Mouse (Mus musculus) heart, postnatal 4 days (tissue): ENCODE data around the gene Fam71a. TPM values are rescaled to one million over a fixed set of nuclear protein-coding genes. Genes with fewer than 3 reads are reported as not detected.

Experiments
- DNase-seq: peaks from one replicate; pipeline ENCODE4 v3.0.0; 2021
- total RNA-seq, 2 experiments: library from RNA; stranded (reverse); gene quantifications; 2 replicates each; pipeline ENCODE4 v1.2.3; 2021

Gene Fam71a
- total RNA-seq, result not detected

DNA sequence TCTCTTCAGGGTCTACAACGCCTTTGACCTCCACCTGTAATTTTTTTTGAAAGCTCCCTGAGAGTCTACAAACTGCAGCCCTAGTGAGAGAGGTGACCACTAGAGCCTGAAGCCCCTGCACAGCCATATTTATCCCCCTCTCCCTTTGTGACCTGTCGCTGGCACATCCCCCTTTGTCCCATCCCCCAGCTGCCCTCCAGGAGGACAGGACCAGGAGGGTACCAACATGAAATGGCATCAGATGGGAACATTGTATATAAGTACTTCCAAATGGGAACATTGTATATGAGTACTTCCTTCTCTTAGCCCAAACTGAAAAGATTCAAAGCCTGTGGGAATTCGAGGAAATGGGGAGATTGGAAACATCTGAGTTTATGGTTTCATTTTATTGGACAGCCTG is at the start of gene Fam71a:
Fam71a (minus strand) TSS at position 101 of the 400 bp plus-strand sequence.
- no peak for DNase-seq

DNA sequence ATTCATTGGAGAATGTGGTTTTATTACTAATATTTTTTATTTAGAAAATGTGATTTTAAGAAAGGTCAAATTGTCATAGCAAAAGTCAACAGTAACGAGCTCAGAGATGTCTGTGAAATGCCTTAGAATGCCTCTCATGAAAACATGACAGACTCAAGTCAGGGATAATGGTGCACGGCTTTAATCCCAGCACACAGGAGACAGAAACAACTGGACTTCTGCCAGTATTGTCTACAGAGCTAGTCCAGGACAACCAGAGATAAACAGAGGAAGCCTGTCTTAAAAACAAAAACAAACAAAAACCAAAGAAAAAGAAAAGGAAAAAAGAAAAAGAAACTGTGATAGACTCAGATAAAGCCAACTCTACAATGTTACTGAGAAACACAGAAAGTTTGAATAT is 46.5 kb upstream of the Fam71a start:
- DNase-seq, result no peak

DNA sequence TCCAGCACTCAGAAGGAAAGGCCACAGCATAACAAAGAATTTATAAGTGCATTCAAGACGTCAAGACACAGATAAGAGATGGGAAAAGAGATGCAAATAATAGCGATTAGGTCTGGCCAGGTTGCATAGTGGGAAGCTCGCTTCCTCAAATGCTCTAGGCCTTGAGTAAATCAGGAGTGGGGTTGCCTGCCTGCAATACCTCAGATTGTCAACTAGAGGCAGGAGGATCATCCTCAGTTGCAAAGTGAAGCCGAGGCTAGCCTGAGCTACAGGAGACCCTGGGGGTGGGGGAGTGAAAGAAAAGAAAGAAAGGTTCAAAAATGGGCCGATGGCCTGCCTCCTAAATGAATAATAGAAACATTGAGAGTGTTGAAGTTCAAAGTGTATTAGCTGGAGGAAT is 41.2 kb upstream of the Fam71a start:
- DNase-seq, result no peak

DNA sequence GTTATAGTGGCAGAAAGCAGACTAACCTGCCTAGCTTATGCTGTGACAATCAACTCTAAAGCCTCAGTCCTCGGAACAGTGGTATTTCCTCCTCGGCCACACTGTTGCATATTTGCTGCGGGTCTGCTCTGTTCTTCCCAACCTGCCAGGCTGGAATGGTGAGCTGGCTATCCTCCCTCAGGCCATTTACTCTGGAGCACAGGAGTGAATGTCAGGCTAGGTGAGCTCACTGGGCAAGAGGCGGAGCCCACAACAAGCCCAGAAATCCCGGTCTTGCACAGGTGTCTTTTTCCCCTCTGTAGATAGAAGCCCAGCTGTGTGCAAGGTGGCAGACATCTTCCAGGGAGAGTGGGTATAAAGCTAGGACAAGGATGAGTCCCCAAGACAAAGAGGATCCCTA is 40.3 kb upstream of the Fam71a start:
- DNase-seq, result no peak

DNA sequence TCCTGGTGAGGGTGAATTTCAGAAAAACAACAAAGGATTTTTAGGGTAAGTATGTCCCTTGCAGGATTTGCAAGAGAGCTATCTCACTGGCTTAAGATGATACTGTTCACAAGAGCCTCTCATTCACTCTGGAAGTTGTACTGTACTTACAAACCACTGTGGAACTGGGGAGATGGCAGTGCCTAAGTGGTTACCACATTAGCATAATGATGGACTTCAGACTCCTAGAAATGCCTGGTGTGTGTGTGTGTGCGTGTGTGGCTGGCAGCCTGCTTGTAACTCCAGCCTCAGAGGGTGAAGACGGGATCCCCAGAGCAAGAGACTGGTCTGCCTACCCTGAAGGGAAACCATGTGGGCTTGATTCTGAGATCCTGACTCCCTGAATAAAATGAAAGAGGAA is 38.9 kb upstream of the Fam71a start:
- DNase-seq, result no peak

DNA sequence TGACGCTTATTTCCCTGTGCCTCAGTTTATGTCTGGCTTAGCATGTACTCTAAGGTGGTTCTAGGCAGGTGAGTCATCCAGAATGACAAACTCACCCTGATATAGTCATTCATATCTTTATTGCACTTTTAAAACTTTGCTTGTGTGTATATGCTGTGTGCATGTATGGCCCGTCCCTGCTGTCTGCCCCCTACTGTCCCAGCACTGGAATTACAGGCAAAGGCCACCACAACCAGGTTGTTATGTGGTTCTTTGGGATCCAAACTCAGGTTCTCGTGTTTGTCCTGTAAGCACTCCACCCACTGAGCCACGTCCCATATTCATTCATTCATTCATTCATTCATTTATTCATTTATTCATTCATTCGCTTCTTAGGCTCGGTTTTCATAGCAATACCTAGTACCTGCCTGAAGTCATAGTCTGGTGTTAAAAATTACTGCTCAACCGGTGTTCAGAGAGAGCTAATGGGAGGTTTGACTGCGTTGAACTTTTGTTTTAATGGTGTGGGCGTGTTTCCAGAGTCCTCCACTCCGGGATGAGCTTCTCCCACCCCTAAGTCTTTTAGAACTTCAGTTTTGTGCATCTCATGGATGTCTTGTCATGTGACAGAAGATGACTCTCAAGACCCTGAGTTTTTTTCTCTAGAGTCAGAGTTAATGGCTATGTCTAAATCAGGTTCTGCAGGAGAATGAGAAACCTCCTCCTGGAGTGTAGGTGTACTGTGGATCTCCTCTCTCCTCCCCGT is 37.8 kb upstream of the Fam71a start:
- no peak for DNase-seq

DNA sequence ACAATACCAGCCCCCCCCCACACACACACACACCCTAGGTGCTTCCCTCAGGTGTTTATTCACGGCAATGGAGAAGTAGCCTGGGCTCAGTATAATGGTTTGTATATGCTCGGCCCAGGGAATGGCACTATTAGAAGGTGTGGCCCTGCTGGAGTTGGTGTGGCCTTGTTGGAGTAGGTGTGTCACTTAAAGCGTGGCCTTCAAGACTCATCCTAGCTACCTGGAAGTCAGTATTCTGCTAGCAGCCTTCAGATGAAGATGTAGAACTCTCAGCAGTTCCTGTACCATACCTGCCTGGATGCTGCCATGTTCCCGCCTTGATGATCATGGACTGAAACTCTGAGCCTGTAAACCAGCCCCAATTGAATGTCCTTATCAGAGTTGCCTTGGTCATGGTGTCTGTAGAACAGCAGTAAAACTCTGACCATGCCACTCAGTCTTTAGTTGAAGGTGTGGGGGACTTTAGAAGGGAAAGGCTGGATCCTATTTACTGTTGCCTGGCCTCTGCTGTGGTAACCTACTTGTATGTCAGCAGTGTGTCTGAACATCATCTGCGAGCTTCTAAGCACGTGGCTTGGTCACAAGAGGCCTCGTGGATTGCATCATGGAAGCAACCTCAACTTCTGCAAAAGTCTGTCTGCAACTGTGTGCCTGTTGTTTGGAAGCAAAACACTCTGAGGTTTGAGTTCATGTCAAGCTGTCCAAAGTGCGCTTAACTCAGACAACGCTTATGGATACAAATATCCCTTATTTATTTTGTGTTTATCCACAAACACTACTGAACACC is 36.4 kb upstream of the Fam71a start:
- DNase-seq, result no peak

DNA sequence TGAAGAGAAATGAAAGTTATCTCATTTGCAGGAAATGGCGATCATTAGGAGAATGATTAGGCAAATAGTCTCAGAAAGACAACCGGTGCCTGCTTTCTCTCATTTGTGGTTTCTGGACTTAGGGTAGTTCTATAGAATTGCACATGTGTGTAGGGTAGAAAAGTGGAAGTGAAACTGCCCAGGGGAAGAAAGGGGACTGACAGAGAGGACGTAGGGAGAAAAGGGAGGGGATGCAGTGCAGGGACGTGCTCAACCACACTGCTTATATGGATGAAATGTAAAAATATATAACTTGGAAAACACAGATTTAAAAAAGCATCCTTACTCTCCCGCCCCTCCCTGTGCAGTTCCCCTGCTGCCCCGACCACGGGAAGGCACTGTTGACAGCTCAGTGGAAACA is 33.3 kb upstream of the Fam71a start:
- no peak for DNase-seq

DNA sequence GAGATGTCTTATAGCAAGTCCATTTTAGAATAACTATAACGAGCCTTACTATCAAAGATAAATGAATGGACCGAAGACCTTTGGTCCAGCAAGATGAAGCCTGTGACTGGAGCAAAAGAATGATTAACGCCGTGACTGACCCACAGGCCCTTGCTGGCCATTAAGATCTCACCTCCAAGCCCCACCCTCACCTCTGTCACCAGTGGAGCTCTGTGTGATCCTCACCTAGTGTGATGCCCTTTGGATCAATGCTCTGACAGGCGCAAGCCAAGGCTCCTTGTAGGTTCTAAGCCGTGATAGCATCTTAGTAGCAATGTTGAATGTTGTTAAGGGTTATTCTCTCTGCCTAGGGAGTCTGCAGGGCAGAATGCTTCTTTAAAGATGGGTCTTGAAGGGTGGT is 31.4 kb upstream of the Fam71a start:
- DNase-seq, result no peak

DNA sequence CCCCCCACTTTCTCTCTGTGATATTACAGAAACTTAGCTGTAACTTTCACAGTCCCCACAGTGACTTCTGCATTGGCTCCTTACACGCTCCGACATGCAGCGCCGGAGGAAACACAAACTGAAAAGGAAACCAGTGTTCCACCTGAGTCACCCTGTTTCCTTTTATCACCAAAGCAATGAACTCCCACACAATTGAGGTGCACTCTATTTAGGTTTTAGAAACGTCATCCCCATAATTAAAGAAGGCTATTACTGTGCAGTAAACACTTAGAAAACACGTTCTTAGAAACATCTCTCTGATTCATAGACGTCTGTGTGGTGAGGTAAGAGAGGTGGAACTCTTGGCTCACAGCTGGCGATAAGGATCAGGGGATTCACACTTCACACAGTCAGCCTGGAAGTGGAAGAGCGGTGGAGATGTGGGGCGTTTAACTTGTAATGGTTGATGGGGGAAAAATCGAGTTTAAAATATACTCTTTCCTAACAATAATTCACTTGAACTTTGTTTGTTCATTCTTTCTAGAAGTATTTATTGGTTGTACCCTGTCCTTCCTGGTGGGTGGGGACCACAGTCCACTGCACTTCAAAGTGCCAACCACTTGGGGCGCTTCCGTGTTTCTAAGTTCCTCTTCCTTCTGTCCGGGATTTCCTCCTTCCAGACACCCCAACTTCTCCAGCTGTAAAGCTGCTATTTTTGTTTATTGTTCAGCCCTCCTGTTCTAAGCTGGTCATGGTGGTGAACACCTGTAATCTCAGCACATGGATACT is 29.2 kb upstream of the Fam71a start:
- DNase-seq, result peak; percentile 37

DNA sequence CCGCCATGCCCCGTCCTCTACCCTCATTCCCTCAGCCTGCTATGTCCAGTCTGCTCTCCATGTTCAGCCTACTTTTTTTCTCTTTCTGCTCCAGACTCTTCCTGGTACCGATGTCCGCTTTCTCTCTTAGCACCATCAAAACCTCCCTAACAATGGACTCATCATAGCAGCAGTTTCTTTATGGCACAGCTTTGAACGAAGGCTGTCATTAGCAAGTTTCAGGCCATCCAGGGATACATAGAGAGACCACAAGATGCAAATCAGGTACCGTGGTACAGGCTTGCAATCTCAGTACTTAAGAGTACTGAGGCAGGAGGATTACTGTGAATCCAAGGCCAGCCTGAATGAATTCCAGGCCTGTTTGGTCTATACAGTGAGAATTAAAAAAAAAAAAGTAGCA is 28.1 kb upstream of the Fam71a start:
- DNase-seq, result no peak

DNA sequence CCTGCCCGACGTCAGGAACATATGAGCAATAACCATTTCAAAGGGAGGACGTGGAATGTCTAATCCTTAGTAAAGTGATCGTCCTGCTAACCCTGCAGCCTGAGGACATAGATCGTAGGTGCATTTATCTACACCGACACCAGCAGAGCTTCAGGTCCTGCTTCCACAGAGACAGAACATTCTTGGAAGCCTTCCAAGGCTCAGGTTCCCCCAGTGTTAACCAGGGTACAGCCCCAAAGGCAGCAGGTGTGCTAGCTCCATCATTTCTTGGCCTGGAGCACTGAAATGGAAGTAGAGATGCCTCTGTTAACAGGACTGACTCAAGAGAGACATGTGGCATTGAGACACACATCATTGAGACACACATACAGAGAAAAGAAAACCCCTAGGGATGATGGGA is 27.6 kb upstream of the Fam71a start:
- no peak for DNase-seq

DNA sequence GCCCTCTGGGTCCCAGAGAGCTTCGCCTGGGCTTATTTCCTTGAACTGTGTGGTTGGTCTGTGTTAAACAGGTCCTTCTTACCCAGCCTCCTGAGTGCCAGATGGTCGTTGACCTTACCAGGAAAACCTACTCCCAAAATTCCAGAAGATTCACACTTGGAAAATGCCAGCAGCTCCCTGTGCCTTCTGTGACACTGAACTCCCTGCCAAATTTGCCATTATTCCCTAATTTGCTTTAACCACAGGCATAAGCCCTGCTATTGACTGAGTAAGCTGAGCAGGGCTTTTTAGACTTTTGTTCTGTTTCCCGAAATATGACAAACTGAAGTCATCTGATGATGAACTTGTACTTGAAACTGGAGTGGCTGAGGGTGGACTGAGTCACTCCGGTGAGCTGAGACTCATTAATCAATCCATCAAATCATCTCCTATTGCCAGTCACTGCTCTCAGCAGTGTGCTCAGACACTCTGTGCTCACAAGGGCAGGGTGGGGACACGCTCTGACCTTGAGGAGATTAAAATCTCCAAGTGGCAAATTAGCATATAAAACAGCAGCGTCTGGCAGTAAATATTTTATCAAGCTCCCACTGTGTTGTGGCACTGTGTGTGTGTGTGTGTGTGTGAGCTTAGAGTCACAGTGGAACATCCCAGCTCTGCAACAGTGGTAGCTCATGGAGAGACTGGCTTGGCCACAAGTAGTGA is 25.2 kb upstream of the Fam71a start:
- DNase-seq, result no peak

DNA sequence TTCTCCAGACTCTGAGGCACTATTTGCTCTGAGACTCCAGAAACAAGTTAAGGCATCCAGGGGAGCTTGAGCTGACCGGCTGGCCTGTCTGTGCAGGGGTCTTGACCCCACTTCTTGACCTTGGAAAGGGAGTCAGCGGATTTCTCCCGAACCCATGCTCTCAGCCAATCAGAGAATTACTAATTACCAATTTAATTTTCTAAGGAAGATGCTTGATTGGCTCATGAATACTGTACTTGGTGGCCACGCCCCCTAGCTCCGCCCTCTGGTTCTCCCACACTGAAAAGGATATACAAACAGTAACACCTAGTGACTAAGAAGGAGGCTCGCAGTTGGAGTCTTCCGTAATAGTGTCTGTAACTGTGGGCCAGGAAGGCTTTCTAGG is 21.8 kb upstream of the Fam71a start:
- peak; percentile 50 for DNase-seq

DNA sequence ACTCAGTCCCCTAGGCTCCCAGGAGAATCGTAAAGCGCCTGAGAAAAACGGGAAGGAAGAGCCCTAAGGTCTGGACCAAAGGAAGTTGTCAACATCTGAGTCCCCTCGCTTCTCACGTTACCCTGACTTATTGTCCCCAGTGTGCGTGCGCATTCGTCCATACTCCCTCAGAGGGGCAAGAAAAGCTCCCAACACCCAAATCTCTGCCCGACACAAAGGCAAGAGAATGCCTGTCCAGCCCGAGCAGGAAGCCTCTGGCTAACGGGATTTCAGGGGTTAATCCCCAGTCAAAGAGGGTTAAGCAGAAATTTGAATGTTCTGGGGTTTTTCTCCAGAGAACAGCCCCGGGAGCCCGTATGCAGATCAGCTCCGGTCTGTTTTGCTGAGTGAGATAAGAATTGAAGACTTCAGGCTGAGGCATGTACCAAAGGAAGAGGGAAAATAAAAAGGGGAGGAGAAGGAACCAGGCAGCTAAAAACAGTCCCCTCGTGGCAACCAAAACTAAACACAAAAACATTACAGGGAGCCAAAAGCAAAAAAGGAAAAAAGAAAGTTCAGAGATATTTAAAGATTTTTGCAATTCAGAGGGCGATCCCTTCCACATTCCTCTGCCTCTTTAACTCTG is 21.3 kb upstream of the Fam71a start:
- peak; percentile 37 for DNase-seq

DNA sequence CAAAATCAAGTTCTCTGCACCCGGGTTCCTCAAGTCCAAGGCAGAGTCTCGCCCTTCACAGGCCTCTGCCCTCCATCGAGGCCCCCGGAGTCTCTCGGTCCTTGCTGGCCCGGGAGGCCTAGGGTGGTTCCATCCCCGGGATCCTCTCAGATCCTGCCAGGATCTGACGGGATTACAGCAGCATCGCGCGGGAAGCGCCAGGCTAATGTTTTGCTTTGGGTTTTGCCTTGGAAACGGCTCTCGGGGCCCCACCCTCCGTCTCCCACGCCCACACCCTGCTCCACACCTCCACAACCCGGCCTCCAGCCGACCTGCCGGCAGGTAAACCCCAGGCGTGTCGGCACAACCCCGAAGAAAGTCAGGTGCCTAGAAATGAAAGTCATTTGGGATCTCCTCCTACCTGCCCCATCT is 20.2 kb upstream of the Fam71a start:
- peak; percentile 61 for DNase-seq

DNA sequence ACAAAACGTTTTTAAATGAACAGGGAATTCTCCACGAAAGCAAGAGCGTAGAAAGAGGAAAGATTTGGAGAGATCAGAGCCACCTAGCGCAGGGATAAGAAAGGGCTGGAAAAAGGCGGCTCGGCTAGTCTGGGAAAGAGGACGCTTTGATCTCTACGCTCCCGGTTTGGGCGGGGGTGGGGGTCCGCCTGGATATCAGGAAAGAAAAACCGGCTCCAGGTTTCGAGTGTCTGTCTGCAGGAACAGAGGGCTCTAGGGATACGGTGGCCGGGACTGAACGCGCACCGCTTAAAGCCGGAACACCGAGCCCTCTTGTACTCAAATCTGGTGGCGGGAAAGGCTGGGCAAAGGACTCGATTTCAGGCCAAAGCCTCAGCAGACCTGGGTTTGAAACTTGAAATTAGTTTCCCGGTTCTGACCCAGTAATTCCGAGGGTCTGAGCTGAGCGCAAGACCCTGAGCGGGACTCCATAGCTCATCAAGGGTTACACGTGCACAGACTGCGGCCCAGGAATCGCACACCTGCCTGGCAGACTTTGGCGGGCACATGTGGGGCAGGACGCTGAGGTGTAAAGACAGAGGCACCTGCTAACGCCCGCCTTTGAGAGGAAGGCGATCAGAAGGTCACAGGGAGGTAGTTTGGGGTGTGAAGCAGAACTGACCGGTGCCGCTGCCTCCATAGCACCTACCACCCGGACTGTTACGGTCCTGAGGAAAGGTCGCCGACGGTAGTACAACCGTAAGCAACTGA is 19.6 kb upstream of the Fam71a start:
- DNase-seq, result peak; percentile 55

DNA sequence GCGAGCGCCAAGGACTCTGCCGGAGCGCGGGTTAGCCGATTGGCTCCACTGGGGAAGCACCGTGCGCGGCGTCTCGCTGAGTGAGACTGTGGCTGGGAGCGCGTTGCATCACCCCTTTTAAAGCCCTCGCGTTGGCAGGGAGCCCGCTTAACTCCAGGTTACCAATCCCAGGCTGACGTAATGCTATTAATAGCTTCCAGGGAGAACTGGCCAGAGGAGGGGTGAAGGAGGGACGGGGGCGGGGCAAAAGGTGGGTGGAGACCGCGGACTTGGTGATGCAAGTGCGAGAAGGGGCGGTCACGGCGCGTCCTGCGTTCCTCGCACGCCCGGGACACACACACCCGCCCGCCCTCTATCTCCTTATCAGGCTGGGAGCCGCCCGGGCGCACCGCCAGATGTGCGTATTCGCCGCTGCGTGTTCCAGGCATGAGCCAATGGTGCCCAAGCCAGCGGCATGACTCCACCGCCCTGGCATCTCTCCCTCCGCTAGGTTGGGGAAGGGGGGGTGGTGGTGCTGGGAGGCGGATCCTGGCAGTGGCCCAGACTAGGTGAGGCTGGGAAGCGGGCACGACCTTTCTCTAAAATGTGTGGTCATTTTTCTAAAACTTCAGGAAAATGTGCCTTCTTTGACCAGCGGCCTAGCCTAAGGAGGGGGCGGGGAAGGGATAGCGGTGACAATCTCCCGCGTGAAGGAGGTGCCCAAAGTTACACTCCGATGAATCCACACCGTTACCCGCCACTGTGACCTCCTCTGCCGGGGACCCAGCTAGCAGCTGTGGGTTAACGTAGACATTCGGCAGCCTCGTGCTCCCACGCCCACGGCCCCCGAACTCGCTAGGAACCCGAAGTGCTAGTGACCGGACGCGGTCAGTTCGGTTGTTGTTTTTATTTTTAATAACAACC is 18.8 kb upstream of the Fam71a start:
- DNase-seq, result peak; percentile 100

DNA sequence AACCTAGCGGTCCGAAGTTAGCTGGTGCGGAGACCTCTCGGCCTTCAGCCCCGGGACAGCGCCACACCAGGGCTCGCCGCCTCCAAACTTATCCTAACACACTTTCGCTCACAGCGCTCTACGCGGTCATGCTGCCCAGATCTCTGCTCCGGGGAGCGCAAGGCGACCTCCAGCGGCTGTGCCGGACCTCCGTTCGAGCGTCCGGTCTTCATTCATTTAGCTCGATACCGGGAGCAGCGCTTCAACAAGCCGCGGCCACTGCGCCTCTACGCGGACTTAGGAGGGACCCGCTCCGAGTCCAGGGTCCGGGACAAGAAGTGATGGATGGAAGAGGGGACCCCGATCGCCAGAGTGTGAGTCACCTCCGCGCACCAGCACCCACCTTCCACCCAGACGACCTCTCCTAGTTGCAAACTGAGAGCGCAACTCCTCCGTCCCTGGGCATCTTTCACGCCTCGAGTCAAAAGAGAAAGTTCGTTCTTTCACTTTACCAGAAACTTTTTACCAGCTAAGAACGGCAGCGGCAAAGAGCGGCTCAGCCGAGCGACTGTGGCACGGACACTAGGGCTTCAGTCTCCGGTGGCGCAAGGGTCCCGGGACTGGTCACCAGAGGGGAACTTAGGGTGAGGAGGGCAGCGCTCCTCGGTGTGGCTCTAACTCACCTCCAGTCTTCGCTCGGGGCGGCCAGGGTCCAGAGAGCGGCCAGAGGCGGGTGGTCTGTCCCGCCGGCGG is 18.0 kb upstream of the Fam71a start:
- peak; percentile 81 for DNase-seq
